Mouse (Mus musculus) layer of hippocampus, postnatal 36 days (tissue): ENCODE data around the gene Slc50a1. TPM values are rescaled to one million over a fixed set of nuclear protein-coding genes. Genes with fewer than 3 reads are reported as not detected.
A peak's percentile ranks its signal among the peaks of the same experiment; 100 is the strongest.

ENCODE experiments used
- DNase-seq, 2 experiments: peaks; one replicate each; pipeline ENCODE4 v3.0.0; 2022
- total RNA-seq, 2 experiments: library from RNA; stranded (reverse); gene quantifications; 2 replicates each; pipeline ENCODE4 v1.2.3; 2021

Slc50a1 gene
- total RNA-seq: 10 to 100 TPM; 44.0 to 47.1 TPM

DNA sequence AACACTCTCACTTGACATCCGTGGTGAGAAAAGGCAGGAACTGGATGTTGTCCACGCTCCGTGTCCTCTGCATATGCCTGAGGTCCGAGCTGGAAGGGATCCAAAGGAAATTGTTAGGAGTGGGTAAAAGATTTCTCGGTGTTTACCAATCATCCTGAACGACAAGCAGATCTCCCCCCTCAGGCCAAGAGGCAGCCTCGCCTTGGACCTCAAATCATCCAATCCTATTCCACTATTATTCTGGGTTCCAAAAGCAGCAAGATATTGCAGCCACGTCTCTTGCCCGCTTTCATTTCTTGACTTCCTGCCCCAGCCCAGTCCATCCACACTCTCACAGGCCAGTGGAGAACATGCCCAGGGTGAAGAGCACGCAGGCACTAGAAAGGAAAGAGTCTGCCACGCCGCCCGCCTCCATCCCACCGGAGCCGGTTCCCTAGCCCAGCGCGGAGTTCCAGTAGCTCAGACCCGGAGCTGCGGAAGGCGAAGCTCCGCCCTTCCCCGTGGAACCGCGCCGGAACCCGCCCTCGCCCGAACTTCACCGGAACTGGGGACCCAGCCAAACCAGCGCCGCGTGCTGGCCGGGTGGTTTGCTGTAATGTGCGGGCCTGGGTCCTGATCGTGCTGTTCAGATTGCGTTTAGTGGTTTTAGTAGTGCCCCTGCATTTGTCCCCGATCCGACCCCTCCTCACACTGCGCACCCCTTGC is at the start of gene Slc50a1:
TSS of gene Slc50a1 (minus strand) at position 520 of the 705 bp plus-strand sequence.
- peak; percentile 86 to 88 for DNase-seq

DNA sequence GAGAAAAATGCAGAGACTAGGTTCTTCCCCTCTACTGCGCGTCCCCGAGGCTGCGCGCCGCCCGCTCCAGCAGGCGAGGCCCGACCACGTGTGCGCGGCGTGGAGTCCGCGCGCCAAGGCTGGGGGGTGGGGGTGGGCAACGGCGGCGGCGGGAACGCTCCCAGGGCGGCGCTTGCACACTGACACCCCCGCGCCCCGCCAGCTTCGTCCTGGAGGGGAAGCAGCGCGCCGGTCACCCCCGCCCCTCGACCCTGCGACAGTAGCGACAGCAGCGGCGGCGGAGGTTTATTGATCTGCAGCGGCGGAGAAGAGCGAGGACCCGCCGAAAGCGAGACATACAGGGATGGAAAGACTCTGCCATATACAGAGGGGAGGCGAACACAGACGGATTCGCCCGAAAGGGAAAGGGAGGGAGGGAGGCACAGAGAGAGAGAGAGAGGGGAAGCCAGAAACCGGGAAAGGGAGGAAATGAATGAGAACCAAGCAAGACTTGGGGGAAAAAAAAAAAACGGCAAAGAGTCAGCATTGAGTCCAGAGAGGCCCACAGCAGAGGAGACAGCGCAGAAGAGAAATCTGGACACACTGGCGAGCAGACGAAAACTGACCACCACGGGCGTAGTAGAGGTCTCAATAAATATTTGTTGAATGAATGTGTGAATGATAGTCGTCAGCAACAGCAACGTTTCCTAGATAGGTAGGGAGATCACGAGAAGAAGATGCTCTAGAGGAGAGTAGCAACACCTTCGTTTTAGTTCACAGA is 49.4 kb upstream of the Slc50a1 start:
- DNase-seq: no peak

DNA sequence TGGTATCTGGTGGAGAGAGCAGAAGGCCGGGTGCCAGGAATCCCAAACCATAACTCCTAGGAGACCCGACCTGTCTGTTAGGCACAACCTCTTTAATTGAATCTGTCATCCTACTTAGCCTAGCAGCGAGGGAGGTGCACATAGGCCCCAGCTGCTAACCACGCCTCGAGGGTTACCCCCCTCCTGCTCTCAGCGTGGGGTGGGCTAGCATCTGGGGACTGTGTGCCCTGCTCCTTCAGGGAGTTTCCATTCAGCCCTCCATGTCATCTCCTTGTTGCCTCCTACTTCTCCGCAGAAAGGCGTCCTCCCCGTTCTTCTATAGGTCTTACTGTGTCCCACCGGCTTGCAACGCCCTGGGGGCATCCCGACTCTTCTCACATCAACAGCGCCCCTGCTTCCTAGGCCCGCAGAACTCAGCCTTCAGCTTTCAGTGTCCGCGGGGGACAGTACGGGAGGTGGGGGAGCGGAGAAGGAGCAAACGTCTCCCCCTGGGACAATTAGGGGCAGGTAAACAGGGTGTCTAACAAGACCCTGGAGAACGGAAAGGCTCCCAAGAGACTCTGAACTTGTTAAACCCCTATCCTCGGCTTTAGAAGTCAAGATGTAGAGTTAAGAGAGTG is 48.7 kb upstream of the Slc50a1 start:
- no peak for DNase-seq

DNA sequence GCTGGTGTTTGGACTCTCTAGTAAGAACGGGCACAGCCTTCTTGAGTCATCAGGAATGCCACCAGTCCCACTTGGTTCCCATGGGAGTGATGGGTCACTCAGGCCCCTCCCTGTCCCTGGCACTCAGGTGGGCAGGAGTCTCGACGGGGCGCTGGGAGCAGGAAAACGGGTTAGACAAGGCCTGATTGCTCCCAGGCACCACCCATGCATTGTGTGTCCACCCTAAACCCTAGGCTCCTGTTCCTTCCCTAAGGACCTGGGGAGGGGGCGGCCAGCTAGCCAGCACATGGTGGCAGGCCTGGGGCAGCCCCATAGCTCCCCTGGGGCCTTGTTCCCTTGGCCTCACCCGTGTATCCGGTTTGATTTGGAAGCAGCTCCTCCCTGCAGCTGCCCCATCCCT is 47.9 kb upstream of the Slc50a1 start:
- no peak for DNase-seq

DNA sequence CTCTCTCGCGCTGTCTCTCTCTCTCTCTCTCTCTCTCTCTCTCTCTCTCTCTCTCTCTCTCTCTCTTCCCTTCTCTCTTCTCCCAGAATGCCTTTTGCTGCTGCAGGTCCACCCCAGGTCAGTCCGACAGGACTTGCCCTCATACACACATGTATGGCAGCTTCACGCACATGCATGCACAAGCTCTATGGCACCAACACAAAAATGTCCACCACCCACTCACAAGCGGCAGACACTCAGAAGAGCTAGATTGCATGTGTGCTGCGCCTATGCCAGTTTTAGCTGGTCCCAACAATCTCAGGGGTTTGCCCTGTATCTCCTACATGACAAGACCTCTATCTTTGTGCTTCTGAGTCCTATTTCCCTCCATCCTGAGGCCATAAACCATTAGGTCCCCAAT is 46.9 kb upstream of the Slc50a1 start:
- DNase-seq: no peak

DNA sequence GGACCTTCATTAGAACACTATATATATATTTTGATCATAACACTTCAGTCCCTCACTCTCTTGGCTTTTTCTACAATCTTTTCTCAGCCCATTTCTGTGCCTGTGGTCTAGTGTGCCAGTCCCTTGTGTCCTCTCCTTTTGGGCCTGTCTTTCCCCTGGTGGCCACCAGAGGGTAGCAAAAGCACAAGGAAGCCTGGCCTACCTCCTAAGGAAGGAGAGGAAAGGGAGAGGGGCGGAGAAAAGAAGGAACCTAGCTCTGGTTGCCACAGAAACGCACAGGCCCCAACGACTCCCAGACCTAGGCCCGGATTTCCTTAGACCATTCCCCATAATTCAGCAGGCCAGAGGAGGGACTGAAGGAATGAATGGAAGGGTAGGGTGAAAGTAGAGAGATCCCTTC is 46.5 kb upstream of the Slc50a1 start:
- peak; percentile 84 to 88 for DNase-seq

DNA sequence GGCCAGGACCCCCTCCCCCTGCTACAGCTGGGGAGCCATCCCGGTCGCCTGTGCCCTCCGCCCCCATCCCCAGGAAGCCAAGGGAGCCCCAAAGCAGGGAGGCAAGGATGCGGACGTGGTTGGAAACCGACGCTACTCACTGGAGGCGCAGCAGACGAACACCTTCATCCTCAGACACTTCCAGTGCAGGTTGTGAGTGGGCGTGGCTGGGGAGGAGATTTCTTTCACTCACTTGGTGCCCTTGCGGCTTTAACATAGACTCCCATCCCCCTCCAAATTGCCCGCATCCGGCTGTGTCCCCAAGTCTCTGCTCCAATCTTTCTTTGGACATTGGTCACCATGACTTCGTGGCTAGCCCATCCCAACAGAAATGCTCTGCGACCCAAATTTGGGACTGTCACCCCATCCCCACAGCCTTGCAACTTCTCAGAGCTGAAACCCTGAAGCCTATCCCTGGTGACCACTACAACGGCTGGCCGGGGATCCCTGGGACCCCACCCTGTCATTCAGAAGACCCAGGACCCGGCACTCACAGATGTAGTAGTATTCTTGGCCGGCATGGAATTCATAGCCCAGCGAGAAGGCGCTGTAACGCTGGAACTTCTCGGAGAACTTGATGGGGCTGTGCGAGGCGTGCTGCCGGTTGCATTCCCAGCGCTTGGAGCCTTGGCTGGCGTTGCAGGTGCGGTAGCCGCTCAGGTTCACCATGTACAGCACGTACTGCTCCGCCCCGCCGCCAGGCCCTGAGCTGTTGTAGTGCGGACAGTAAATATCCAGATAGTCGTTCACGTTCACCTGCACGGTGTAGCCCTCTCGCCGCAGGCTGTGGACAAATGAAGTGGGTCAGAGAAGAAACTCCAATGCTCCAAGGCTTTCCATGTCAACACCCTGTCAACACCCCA is 45.8 kb upstream of the Slc50a1 start:
- no peak for DNase-seq

DNA sequence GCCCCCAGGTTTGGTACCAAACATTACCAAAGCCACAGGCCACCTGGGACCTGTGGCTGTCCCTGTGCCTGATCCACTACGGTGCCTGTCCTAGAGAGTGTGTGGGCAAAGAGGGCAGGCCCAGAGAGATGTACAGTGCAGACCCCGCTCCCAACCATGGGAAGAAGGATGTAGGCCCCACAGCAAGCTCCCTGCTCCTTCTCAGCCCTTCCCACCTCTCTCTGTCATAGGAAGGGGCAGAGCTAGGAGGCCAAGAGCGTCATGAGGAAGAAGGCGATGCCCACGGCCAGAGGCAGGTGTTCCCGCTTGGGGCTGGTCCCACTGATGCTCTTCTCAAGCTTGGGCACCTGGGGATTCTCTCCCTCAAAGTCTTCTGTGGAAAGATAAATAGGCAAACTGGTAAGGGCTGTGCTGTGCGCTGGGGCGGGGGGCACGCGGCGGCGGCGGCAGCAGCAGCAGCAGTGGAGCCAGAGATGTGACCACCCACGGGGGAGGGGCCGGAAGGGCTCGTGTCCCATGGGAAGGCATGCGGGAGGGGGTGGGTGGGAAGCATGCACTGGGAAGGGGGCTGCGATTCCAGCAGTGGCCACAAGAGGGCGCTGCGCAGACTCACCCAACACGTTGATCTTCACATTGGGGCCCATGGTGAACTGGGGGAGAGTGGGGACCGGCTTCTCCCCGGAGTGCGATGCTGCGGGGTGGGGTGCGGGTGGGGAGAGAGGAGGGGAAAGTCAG is 45.0 kb upstream of the Slc50a1 start:
- peak; percentile 77 to 78 for DNase-seq

DNA sequence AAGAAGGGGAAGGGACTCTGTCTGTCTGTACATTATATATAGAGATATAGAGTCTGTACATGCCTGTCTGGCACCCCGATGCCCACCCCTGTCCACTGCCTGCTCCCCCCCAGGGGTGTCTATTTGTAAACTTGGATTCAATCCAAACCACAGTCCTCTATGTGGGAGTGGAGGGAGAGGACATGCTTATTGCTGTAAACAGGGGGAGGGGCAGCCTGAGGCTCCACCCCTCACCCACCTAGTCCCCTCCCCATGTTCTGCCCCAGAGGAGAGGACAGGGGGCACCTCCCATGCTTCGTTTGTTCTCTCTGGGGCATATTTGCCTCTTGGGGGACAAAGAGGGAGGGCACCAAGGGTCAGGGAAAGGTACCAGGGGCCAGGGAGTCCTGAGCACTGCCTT is 44.4 kb upstream of the Slc50a1 start:
- DNase-seq: no peak

DNA sequence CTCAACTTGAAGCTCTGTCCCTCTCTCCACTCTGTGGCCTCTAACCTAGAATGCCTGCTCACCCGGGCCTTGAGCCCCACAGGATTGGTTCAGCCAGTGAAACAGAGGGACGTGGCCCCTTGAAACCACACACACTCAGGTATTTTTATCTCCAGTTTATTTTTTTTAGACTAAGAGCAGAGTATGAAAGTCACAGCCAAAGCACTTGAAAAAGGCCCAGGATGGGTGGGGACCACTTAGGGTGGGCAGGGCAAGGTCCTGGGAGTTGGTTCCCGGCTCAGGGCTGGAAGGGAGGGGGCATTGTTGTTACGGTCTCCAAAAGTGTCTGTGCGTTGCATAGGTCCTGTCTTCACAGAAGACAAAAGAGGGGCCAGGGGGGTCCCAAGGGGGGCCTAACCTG is 44.0 kb upstream of the Slc50a1 start:
- no peak for DNase-seq

DNA sequence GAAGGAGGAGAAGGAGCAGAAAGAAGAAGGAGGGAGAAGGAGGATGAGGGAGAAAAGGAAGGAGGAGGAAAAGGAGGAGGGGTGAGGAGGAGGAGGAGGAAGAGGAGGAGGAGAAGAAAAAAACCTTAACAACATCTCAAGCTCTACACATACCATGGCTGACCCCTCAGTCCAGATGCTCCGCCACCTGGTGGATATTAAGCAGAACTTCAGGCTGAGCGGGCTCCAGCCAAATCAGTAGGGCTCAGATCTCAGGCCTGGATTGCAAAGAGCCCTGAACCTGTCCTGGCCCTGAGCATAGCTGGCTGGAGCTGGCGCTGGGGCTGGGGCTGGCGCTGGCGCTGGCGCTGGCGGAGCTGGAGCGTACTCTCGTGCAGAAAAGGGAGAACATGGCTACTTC is 37.7 kb upstream of the Slc50a1 start:
- DNase-seq: peak; percentile 37 to 56

DNA sequence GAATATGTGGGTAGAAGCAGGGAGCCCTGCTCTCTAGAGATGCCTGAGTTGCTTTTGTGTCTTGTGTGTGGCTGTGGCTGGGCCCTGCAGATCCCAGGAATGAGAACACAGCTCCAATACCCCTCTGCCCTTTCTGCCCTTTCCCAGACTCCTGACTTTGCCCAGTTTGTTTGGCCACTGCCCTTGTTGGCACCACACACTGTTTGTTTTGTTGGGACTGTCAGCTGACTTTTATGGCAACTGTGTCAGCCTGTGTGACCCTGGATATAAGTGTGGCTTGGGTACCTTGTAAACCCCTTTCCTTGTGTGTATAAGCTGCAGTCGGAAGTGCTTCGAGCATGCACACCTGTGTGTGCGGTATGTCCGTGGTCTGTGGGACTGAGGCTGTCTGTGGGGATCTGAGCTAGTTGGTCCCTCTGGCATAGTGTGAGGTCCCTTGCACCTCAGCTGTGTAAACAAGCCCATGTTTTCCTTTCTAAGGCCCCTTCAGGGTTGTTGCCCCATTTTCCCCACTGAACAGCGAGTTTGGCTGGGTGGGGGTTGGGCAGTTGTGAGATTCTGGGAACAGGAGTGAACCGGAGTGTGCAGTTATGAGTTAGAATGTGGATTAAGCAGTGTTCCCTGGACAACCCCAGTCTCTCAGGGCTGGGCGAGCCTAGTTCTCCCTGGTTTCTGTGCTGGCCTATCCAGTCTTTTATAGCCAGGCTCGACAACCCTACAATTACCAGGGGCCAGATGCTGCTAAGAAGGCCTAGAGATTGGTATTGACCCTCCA is 35.4 kb upstream of the Slc50a1 start:
- DNase-seq: no peak

DNA sequence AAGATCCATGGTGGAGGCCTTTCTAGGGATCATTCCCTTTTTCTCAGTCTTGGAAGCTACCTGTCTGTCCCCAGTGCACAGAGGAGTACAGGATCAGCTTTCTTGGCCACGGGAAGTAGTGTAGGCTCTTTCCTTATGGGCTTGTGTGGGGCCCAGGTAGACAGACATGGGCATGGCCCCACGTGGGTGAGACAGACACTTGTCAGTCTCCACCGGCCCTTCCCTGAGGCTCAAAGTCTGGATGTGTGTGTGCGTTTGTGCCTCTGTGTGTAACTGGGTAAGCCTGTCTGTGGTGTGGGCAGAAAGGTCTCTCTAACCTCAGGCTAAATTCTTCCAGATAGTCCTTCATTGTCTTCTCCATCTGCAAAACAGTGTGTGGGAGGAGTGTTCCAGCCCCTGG is 34.7 kb upstream of the Slc50a1 start:
- no peak for DNase-seq

DNA sequence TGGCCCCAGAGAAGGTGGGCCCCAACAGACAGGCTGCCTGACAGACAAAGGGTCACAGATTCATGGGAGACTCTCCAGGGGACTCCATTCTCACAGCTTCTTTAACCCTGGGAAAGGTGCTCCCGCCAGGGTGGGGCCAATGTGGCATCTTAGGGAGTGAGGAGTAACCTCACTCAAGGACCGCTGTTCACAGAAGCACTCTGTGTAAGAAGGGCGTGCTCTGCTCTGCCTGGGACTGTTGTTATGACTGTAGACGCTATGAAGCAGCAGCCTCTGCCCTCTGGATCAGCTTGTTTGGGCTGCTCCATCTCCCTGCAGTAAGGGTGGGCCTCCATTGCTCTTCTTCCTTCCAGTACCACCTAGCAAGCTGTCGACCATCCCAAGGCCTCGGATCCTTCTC is 34.1 kb upstream of the Slc50a1 start:
- no peak for DNase-seq

DNA sequence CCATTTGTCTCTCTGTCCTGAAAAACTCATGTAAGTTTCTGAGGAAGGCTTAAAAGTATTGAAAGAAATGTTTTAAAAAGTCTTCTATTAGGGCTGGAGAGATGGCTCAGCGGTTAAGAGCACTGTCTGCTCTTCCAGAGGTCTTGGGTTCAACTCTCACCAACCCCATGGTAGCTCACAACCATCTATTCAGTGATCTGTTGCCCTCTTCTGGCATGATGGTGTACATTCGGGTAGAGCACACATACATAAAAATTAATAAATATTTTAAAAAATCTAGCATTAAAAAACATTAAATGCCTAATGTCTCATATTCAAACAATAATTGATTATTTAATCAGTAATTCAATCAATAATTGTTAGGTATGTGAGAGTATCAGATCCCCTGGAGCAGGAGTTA is 30.1 kb upstream of the Slc50a1 start:
- no peak for DNase-seq

DNA sequence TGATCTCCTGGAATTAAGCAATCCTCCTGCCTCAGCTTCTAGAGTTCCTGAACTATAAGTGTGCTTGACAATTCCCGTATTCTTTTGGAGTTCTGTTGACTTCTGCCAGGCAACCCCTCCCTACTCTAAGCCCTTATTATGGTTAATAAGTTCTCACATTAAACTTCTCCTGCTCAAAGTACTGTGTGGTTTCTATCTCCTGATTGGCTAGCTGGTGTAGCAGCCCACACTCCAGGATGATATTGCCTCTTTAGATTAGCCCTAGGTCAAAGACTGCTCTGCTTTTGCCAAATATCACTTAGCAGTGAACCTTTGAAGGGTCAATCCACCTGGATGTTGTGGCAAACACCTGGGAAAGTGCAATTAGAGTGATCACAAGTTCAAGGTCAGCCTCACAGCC is 29.7 kb upstream of the Slc50a1 start:
- DNase-seq: no peak

DNA sequence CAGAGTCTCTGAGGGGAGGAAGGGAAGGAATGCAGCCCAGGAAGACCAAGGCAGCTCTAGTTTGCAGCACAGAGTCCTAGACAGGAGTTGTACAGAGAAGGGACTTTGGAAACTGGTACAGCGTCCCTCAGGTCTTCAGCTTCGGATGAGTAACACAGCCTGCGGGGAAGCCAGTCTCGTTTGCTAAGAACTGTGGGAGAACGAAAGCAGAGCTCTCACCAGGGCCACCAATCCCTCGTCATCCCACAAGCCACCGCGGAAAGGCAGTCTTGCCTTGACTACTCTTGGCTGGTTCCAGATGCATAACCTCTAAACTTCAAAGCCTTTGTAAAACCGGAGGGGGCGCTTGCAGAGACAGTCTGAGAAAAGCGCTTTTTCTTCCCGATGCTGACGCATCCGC is 29.1 kb upstream of the Slc50a1 start:
- DNase-seq: no peak

DNA sequence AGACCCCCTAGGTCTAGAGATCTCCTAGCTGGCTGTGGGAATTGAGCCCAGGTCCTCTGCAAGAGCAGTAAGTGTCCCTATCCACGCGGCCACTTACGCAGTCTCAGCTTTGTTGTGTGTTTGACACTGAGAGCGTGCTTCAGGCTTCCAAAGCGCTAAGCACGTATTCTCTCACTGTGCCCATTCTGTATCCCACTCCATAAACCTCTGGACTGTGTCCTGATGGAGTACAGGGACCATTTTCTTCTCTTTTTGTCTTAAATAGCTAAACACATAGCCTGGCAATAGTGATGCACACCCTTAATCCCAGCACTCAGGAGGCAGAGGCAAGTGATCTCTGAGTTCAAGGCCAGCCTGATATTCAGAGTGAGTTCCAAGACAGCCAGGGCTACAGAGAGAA is 28.5 kb upstream of the Slc50a1 start:
- DNase-seq: no peak

DNA sequence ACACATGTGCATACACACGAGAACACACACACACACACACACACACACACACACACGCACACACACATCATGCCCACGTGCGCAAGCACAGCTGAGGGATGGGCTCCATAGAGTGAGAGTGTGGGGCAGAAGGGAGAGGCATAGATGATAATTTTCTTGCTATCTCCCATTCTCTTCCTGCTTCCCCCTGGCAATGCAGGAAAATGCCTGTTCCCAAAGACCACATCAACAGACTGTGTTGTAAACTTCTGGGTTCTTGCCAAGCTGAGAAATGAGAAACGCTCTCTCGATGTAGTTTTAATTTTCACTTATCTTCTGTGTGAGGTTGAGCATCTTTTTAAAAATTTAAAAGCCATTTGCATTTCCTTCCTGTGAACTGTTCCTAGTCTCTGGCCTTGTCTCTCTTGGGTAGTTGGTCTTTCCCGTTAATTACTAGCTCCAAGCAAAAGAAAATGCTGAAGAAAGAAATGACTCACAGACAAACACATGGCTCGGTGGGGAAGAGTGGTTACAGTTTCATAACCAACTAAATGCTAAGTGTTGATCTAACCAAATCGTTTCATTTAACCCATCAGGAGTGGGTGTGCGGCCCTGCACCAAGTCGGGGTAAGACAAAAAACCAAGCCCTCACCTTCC is 26.5 kb upstream of the Slc50a1 start:
- DNase-seq: no peak

DNA sequence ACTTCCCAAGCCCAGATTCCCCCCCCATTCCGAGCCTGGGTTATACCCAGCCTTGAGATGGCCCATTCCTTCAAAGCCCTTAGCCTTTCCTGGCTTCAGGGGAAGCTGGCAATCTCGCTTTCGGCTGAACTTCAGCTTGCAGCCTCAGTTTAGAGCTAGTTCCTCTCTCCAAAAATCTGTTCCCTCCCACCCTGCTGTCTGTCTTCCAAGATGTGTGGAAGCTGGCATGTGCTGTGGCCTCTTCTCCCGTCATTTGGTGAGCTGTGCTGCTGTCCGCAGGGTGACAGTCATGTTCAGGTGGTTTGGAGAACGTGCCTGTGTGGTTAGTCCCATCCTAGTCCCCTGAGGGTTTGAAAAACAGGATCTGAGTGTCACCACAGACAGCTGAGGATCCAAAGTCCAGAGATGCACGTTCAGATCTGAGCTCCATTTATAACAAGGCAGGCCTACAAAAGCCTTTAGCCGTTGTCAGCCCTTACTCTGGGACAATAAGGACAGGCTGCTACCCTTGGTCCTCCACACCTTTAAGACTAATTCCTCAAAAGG is 25.4 kb upstream of the Slc50a1 start:
- DNase-seq: peak in 1 of 2 experiments; percentile 50
